Mouse (Mus musculus) MEL (cell line): ENCODE data around the gene Sema3a.

Source experiments
- CTCF ChIP-seq, 3 experiments: IDR thresholded peaks in 2 of 3; conservative IDR thresholded peaks in 1 of 3; 2 replicates each; pipeline ENCODE4 v1.5.1; 2011 to 2012; ENCODE audit warnings: low read length in 3 of 3, low read depth in 2 of 3, mild to moderate bottlenecking in 2 of 3, improper control_type of control experiment in 1 of 3, inconsistent platforms in 1 of 3, mixed read lengths in 1 of 3, moderate library complexity in 1 of 3; ENCODE audit not compliant: control insufficient read depth in 1 of 3, insufficient read depth in 1 of 3, poor library complexity in 1 of 3, severe bottlenecking in 1 of 3
- SMC3 ChIP-seq: IDR thresholded peaks from 2 replicates; pipeline ENCODE4 v1.6.1; 2011; ENCODE audit warnings: low read depth, low read length, improper control_type of control experiment

- TF ChIP-seq CTCF (IDR thresholded peaks at IDR 0.05 in 2 of 3, conservative IDR thresholded peaks at IDR 0.05 in 1 of 3; ENCODE audit: control insufficient read depth in 1 of 3, insufficient read depth in 1 of 3, low read depth in 2 of 3, low read length in 3 of 3, poor library complexity in 1 of 3, severe bottlenecking in 1 of 3) = no peak
- TF ChIP-seq SMC3 = no peak
Observed at GRCm38 (mm10) chr5:13477653-13478052, 352.4 kb downstream of the Sema3a start.
